Mouse (Mus musculus) brain, embryonic 14.5 days (tissue): Measurements from ENCODE around the gene Ptk6.

Source experiments
- CTCF ChIP-seq: fragments of 200-500 bp; IDR thresholded peaks from 2 replicates; pipeline ENCODE4 v1.5.1; 2012; ENCODE audit warnings: inconsistent platforms, mild to moderate bottlenecking, moderate library complexity, borderline replicate concordance; ENCODE audit not compliant: insufficient read depth, insufficient read length; ENCODE audit errors: extremely low read depth
- POLR2A ChIP-seq: fragments of 200-500 bp; IDR thresholded peaks from 2 replicates; pipeline ENCODE4 v1.6.1; 2012; ENCODE audit warnings: mild to moderate bottlenecking, inconsistent platforms, borderline replicate concordance; ENCODE audit not compliant: poor library complexity, insufficient read depth, insufficient read length, severe bottlenecking; ENCODE audit errors: extremely low read depth

DNA sequence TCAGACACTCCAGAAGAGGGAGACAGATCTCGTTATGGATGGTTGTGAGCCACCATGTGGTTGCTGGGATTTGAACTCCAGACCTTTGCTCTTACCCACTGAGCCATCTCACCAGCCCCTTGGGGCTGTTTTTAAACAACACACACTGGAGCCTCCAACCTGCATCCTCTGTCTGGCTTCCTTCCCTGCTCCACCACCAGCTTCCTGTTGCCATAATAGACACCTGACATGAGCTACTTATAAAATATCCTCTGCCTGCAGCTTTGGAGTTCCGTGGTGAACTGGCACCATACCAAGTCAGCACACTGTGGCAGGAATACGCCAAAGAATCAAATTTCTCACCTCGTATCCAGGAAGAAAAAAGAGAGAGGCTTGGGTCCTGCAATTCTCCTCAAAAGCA lies 41.8 kb downstream of the Ptk6 start:
- no peak for TF ChIP-seq CTCF
- no peak for TF ChIP-seq POLR2A
